Mouse (Mus musculus) stomach, postnatal 0 days (tissue): ENCODE data around the gene Dkc1.

ENCODE experiments used
- CTCF ChIP-seq: IDR thresholded peaks from 2 replicates; pipeline ENCODE4 v1.5.1; 2016; ENCODE audit warnings: antibody characterized with exemption, low read depth, mild to moderate bottlenecking, moderate library complexity
- EP300 ChIP-seq: optimal IDR thresholded peaks from 2 replicates; pipeline ENCODE3; 2016; ENCODE audit warnings: antibody characterized with exemption

- TF ChIP-seq CTCF (no peak), EP300 (no peak)
Measured at GRCm38 (mm10) chrX:75155576-75156243, 60.1 kb downstream of the Dkc1 start.
